Mouse (Mus musculus): Measurements from ENCODE around the gene Tapbpl.

DNA sequence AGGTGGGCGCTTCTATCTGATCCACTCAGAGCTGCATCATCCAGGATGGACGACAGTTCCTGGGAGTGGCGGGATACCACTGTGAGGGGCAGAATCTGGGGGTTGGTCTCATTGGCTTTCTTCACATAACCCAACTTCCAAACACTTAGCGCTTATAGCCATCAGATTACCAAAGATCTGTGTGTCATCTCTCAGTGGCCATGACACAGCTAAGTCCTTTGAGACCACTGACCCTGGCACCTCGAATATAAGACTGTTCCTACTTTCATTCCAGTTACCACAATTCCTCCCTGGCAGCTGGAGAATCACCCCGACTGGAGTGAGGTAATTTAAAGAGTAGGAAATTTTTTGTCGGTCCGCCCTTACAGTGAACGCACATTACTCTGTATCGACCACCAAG is 45.5 kb downstream of the Tapbpl start:
- TF ChIP-seq CTCF (IDR thresholded peaks at IDR 0.05; ENCODE audit: control insufficient read depth, insufficient read depth, low read length): no peak
- TF ChIP-seq POLR2A (IDR thresholded peaks at IDR 0.05; ENCODE audit: borderline replicate concordance, control insufficient read depth, low read depth, low read length): no peak
